In genomic region chr8:104591856-104592255, GRCm38 (mm10) we compare ENCODE assay signal across 8 mouse cellular contexts. TPM values are rescaled to one million over a fixed set of nuclear protein-coding genes. Genes with fewer than 3 reads are reported as not detected.
DNase-seq lines count a peak whose midpoint lies in the region; ATAC-seq and TF ChIP-seq lines count a peak whose summit lies in the region.

No protein-coding gene starts in this region.

- peak overlapping the region; percentile 76 for H3K9ac ChIP-seq in heart, embryonic 15.5 days
- peak overlapping the region; percentile 64 for H3K9ac ChIP-seq in hindbrain, embryonic 14.5 days
- H3K9ac ChIP-seq in midbrain, embryonic 12.5 days (replicated peaks), result peak overlapping the region; percentile 78

- no peak for TF ChIP-seq POLR2A in bone marrow, adult 2 months (IDR thresholded peaks at IDR 0.05; ENCODE audit: borderline replicate concordance, control insufficient read depth, low read depth, low read length)

- TF ChIP-seq CTCF in bone marrow, adult 2 months (IDR thresholded peaks at IDR 0.05; ENCODE audit: control insufficient read depth, insufficient read depth, low read length), result no peak

- 5% methylated on average over 9 of the region's 9 CpGs for WGBS in heart, embryonic 15.5 days
- WGBS in bone marrow, adult 2 months, result 2% methylated on average over 9 of the region's 9 CpGs
- 3% methylated on average over 9 of the region's 9 CpGs for WGBS in hindbrain, embryonic 14.5 days
- 3% methylated on average over 9 of the region's 9 CpGs for WGBS in midbrain, embryonic 12.5 days

- intact Hi-C loops in heart, postnatal 14 days (cut with DNase I), result loop anchor here (10.0 kb wide), 2 partner anchors 583 to 633 kb away; partner anchors contain the start of genes Cbfb and D230025D16Rik

- no peaks in the 10 kb centered on the region for H3K27me3 ChIP-seq in heart, embryonic 15.5 days
- no peaks in the 10 kb centered on the region for H3K27me3 ChIP-seq in hindbrain, embryonic 14.5 days (ENCODE audit: control insufficient read depth, insufficient read depth, low read length)
- no peaks in the 10 kb centered on the region for H3K27me3 ChIP-seq in midbrain, embryonic 12.5 days

- H3K36me3 ChIP-seq in heart, embryonic 15.5 days, result peaks cover 14% of the 10 kb centered on the region; the same call in 1 of the 2 replicates
- peaks cover 30% of the 10 kb centered on the region for H3K36me3 ChIP-seq in hindbrain, embryonic 14.5 days (replicated peaks; ENCODE audit: control insufficient read depth, insufficient read depth)
- H3K36me3 ChIP-seq in midbrain, embryonic 12.5 days, result peaks cover 31% of the 10 kb centered on the region

- ATAC-seq in heart, embryonic 15.5 days (replicated peaks; ENCODE audit: insufficient number of reproducible peaks, insufficient read depth, low FRiP score, low read depth), result no peak
- ATAC-seq in hindbrain, embryonic 14.5 days (ENCODE audit: low FRiP score), result no peak; the same call in 1 of the 2 replicates
- no peak for ATAC-seq in midbrain, embryonic 12.5 days (ENCODE audit: low FRiP score, low read depth)

- H3K27ac ChIP-seq in heart, embryonic 15.5 days, result peak overlapping the region; percentile 85
- H3K27ac ChIP-seq in bone marrow, adult 2 months (ENCODE audit: control insufficient read depth, insufficient read depth, low read depth, low read length, poor library complexity), result no peak overlapping the region
- H3K27ac ChIP-seq in hindbrain, embryonic 14.5 days, result peak overlapping the region; percentile 80
- peak overlapping the region; percentile 80; the same call in 1 of the 2 replicates for H3K27ac ChIP-seq in midbrain, embryonic 12.5 days (replicated peaks)

- peak overlapping the region; percentile 93 for H3K4me2 ChIP-seq in heart, embryonic 15.5 days
- H3K4me2 ChIP-seq in hindbrain, embryonic 14.5 days (replicated peaks), result peak overlapping the region; percentile 64
- H3K4me2 ChIP-seq in midbrain, embryonic 12.5 days (replicated peaks), result peak overlapping the region; percentile 86

- no peaks in the 10 kb centered on the region for H3K9me3 ChIP-seq in heart, embryonic 15.5 days (replicated peaks)
- no peaks in the 10 kb centered on the region for H3K9me3 ChIP-seq in hindbrain, embryonic 14.5 days (ENCODE audit: control insufficient read depth, low read length)
- no peaks in the 10 kb centered on the region for H3K9me3 ChIP-seq in midbrain, embryonic 12.5 days

- peak overlapping the region; percentile 83 for H3K4me3 ChIP-seq in heart, embryonic 15.5 days
- H3K4me3 ChIP-seq in bone marrow, adult 2 months (replicated peaks; ENCODE audit: control insufficient read depth, low read depth, low read length), result peak overlapping the region; percentile 74
- peak overlapping the region; percentile 60 for H3K4me3 ChIP-seq in hindbrain, embryonic 14.5 days (replicated peaks; ENCODE audit: low read length)
- peak overlapping the region; percentile 76 for H3K4me3 ChIP-seq in midbrain, embryonic 12.5 days

- DNase-seq in heart, postnatal 14 days, result no peak
- no peak for DNase-seq in hindbrain, embryonic 14.5 days (ENCODE audit: low spot score)
- no peak for DNase-seq in left cerebral cortex, adult 9 months (ENCODE audit: low spot score in 2 of 2)
- DNase-seq in frontal cortex, postnatal 36 days (ENCODE audit: low spot score in 2 of 2), result no peak
- DNase-seq in right cerebral cortex, postnatal 36 days (ENCODE audit: low spot score in 2 of 2), result no peak

- peaks cover 14% of the 10 kb centered on the region for H3K4me1 ChIP-seq in heart, embryonic 15.5 days (replicated peaks)
- H3K4me1 ChIP-seq in bone marrow, adult 2 months (ENCODE audit: control insufficient read depth, insufficient read depth, low read length), result no peaks in the 10 kb centered on the region
- peaks cover 6% of the 10 kb centered on the region; the same call in 1 of the 2 replicates for H3K4me1 ChIP-seq in hindbrain, embryonic 14.5 days (replicated peaks; ENCODE audit: control insufficient read depth, insufficient read depth, low read length)
- H3K4me1 ChIP-seq in midbrain, embryonic 12.5 days, result peaks cover 11% of the 10 kb centered on the region; the same call in 1 of the 2 replicates

RNA-seq across cellular contexts. Expression of gene Pdp2, which starts 0.6 kb away (rescaled TPM):
- polyA plus RNA-seq in heart, embryonic 15.5 days (2015; fragmentation: Nextera tagmentation; extraction: Ambion mirVana), result 5.8 and 7.3 TPM in 2 replicates
- total RNA-seq in heart, postnatal 14 days (2021), result 10 to 100 TPM; 17.0 to 18.2 TPM
- 2.5 and 2.6 TPM in 2 replicates for polyA plus RNA-seq in bone marrow, adult 2 months (2011; ENCODE audit: insufficient read depth, insufficient read length, low replicate concordance, missing spikeins)
- 18.7 and 19.7 TPM in 2 replicates for polyA plus RNA-seq in hindbrain, embryonic 14.5 days (2014; fragmentation: Nextera tagmentation; extraction: Ambion mirVana)
- polyA plus RNA-seq in midbrain, embryonic 12.5 days (2016; fragmentation: Nextera tagmentation; extraction: Ambion mirVana), result 14.7 and 15.8 TPM in 2 replicates

RNA-seq across cellular contexts. Expression of gene Cdh16, which starts 32.3 kb away (rescaled TPM):
- 17.7 and 20.2 TPM in 2 replicates for polyA plus RNA-seq in heart, embryonic 15.5 days (2015; fragmentation: Nextera tagmentation; extraction: Ambion mirVana)
- total RNA-seq in heart, postnatal 14 days (2021), result 1 to 10 TPM; 3.3 to 3.5 TPM
- polyA plus RNA-seq in bone marrow, adult 2 months (2011; ENCODE audit: insufficient read depth, insufficient read length, low replicate concordance, missing spikeins), result 4.0 TPM in 1 of 2 replicates, not detected in the other
- not detected in 2 replicates for polyA plus RNA-seq in hindbrain, embryonic 14.5 days (2014; fragmentation: Nextera tagmentation; extraction: Ambion mirVana)
- polyA plus RNA-seq in midbrain, embryonic 12.5 days (2016; fragmentation: Nextera tagmentation; extraction: Ambion mirVana), result not detected in 2 replicates

RNA-seq across cellular contexts. Expression of gene Rrad, which starts 39.3 kb away (rescaled TPM):
- 272 and 277 TPM in 2 replicates for polyA plus RNA-seq in heart, embryonic 15.5 days (2015; fragmentation: Nextera tagmentation; extraction: Ambion mirVana)
- total RNA-seq in heart, postnatal 14 days (2021), result 100 to 1,000 TPM; 198 to 203 TPM
- polyA plus RNA-seq in bone marrow, adult 2 months (2011; ENCODE audit: insufficient read depth, insufficient read length, low replicate concordance, missing spikeins), result 1.0 and 1.4 TPM in 2 replicates
- polyA plus RNA-seq in hindbrain, embryonic 14.5 days (2014; fragmentation: Nextera tagmentation; extraction: Ambion mirVana), result 3.9 and 4.3 TPM in 2 replicates
- 1.9 and 2.8 TPM in 2 replicates for polyA plus RNA-seq in midbrain, embryonic 12.5 days (2016; fragmentation: Nextera tagmentation; extraction: Ambion mirVana)

RNA-seq across cellular contexts. Expression of gene Ciao2b, which starts 49.9 kb away (rescaled TPM):
- 158 and 190 TPM in 2 replicates for polyA plus RNA-seq in heart, embryonic 15.5 days (2015; fragmentation: Nextera tagmentation; extraction: Ambion mirVana)
- total RNA-seq in heart, postnatal 14 days (2021), result 10 to 100 TPM; 52.9 to 63.6 TPM
- 22.9 and 32.5 TPM in 2 replicates for polyA plus RNA-seq in bone marrow, adult 2 months (2011; ENCODE audit: insufficient read depth, insufficient read length, low replicate concordance, missing spikeins)
- 109 and 128 TPM in 2 replicates for polyA plus RNA-seq in hindbrain, embryonic 14.5 days (2014; fragmentation: Nextera tagmentation; extraction: Ambion mirVana)
- polyA plus RNA-seq in midbrain, embryonic 12.5 days (2016; fragmentation: Nextera tagmentation; extraction: Ambion mirVana), result 107 and 108 TPM in 2 replicates

RNA-seq across cellular contexts. Expression of gene Car7, which starts 57.4 kb away (rescaled TPM):
- 2.4 and 2.8 TPM in 2 replicates for polyA plus RNA-seq in heart, embryonic 15.5 days (2015; fragmentation: Nextera tagmentation; extraction: Ambion mirVana)
- 1 to 10 TPM; 4.8 to 4.9 TPM for total RNA-seq in heart, postnatal 14 days (2021)
- 0.90 and 1.4 TPM in 2 replicates for polyA plus RNA-seq in bone marrow, adult 2 months (2011; ENCODE audit: insufficient read depth, insufficient read length, low replicate concordance, missing spikeins)
- polyA plus RNA-seq in hindbrain, embryonic 14.5 days (2014; fragmentation: Nextera tagmentation; extraction: Ambion mirVana), result 2.0 and 2.2 TPM in 2 replicates
- polyA plus RNA-seq in midbrain, embryonic 12.5 days (2016; fragmentation: Nextera tagmentation; extraction: Ambion mirVana), result 1.5 and 1.6 TPM in 2 replicates

Comparison
In these comparisons a context has a peak if more than half of its experiments do, and no peak if none do; other contexts are left out.
1. RNA of gene Rrad, which starts 39.3 kb away (polyA plus RNA-seq): 272 to 277 TPM in heart, embryonic 15.5 days; 3.9 to 4.3 TPM in hindbrain, embryonic 14.5 days, 1.9 to 2.8 TPM in midbrain, embryonic 12.5 days and 1.0 to 1.4 TPM in bone marrow, adult 2 months; every median in the first group is over 10 times any median in the second.
2. Peak in every context shown above with its lines, with median percentiles within 50 percentile points of each other: H3K4me2 ChIP-seq, H3K4me3 ChIP-seq and H3K9ac ChIP-seq.